Mouse (Mus musculus): ENCODE results near the gene Ogdhl. TPM values are rescaled to one million over a fixed set of nuclear protein-coding genes. Genes with fewer than 3 reads are reported as not detected.
"Not testable (repeated sequence)": the region's sequence is repeated elsewhere in the genome, so short reads cannot be mapped to it uniquely, and the experiment has no call there.

Gene Ogdhl
- polyA plus RNA-seq, 1 experiment from 2014 or later, result 0.83 TPM

DNA sequence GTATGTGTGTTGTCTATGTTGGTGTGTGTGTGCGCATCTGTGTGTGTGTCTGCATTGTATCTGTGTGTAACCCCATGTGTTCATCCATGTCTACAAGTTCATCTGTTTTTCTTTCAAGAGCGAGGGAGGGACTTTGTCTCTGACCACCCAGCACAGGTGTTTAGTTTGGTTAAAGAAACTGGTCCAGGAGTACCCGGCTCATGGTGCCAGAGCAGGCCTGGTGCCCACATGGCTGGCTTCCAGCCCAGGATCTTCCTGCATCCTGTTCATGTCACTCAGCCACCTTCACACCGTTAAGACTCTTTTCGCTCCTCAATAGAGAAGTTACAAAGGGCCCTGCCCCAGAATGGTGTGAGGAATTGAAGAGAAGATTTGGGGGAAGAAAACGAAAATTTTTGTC lies 14.2 kb downstream of the Ogdhl start:
- H3K9ac ChIP-seq, result no peak overlapping the region
- H3K4me1 ChIP-seq (replicated peaks), result no peaks in the 10 kb centered on the region
- H3K9me3 ChIP-seq (replicated peaks), result no peaks in the 10 kb centered on the region
- no peak for ATAC-seq (ENCODE audit: insufficient read depth)
- H3K4me3 ChIP-seq (replicated peaks), result no peak overlapping the region
- no peaks in the 10 kb centered on the region for H3K27me3 ChIP-seq
- 51% methylated on average over 6 of the region's 6 CpGs for WGBS (ENCODE audit: insufficient replicate concordance)
- no peak overlapping the region for H3K27ac ChIP-seq (replicated peaks)
- no peak overlapping the region for H3K4me2 ChIP-seq
- no peaks in the 10 kb centered on the region for H3K36me3 ChIP-seq (replicated peaks)

DNA sequence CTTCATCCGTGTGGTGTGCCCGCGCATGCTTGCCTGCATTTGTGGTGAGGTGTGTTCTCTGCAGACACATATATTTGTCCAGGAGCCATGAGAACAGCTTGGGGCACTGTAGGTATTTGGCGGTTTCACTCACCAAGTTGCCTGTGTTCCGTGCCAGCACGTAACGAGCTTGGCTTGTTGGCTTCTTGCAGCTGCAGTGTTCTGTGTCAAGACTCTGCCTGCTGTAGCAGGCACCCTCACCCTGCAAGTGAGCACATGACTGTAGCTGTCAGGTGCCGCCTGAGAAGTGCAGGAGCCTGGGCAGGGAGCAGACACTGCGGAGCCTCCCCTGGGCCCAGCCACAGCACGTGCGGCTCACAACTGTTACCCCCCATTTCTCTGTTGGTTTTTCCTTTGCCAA lies 14.7 kb downstream of the Ogdhl start:
- ATAC-seq (ENCODE audit: insufficient read depth), result no peak
- Histone ChIP-seq H3K4me1 (replicated peaks) (no peaks in the 10 kb centered on the region), H3K36me3 (replicated peaks) (no peaks in the 10 kb centered on the region), H3K4me3 (replicated peaks) (no peak overlapping the region), H3K4me2 (no peak overlapping the region), H3K9me3 (replicated peaks) (no peaks in the 10 kb centered on the region), H3K27me3 (no peaks in the 10 kb centered on the region), H3K9ac (no peak overlapping the region), H3K27ac (replicated peaks) (no peak overlapping the region)
- WGBS (ENCODE audit: insufficient replicate concordance), result 73% methylated on average over 11 of the region's 11 CpGs

DNA sequence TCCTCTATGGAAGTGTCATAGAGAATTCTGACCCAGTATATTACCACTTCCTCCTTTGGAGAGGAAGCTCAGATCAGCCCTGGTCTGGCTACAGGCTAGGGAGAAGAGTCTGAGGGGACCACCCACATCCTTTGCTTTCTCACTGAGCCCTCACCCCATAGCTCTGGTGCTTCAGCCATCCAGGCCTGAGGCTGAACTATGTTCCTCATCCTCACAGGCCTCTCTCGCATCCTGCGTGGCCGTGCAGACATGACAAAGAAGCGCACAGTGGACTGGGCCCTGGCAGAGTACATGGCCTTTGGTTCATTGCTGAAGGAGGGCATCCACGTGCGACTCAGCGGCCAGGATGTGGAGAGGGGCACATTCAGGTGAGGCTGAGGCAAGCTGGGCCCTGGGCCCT lies 20.0 kb downstream of the Ogdhl start:
- ATAC-seq (ENCODE audit: insufficient read depth), result no peak
- no peak overlapping the region for H3K9ac ChIP-seq
- WGBS (ENCODE audit: insufficient replicate concordance), result 60% methylated on average over 7 of the region's 7 CpGs

DNA sequence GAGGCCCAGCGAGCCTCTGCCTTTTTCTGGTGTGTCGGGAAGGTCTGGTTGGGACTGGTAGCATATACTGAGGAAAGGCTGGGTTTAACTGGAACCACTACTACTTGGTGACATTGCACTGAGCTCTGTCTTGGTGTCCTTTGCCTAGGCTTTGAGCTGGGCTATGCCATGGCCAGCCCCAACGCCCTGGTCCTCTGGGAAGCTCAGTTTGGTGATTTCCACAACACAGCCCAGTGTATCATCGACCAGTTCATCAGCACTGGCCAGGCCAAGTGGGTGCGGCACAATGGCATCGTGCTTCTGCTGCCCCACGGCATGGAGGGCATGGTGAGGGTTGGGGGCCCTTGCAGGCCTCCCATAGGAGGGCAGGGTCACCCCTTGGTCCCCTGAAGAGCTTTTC lies 22.4 kb downstream of the Ogdhl start:
- H3K36me3 ChIP-seq (replicated peaks), result no peaks in the 10 kb centered on the region
- no peak overlapping the region for H3K4me2 ChIP-seq
- no peak overlapping the region for H3K9ac ChIP-seq
- no peaks in the 10 kb centered on the region for H3K9me3 ChIP-seq (replicated peaks)
- no peak overlapping the region for H3K27ac ChIP-seq (replicated peaks)
- no peak overlapping the region for H3K4me3 ChIP-seq (replicated peaks)
- no peak for ATAC-seq (ENCODE audit: insufficient read depth)
- H3K4me1 ChIP-seq (replicated peaks), result no peaks in the 10 kb centered on the region
- H3K27me3 ChIP-seq, result no peaks in the 10 kb centered on the region
- 63% methylated on average over 7 of the region's 7 CpGs for WGBS (ENCODE audit: insufficient replicate concordance)

More for the DNA sequence above, 20.0 kb downstream of the Ogdhl start:
- no peaks in the 10 kb centered on the region for H3K36me3 ChIP-seq (replicated peaks)
- no peak overlapping the region for H3K4me3 ChIP-seq (replicated peaks)
- H3K4me1 ChIP-seq (replicated peaks), result no peaks in the 10 kb centered on the region
- no peaks in the 10 kb centered on the region for H3K9me3 ChIP-seq (replicated peaks)
- H3K27ac ChIP-seq (replicated peaks), result no peak overlapping the region
- no peak overlapping the region for H3K4me2 ChIP-seq
- H3K27me3 ChIP-seq, result no peaks in the 10 kb centered on the region

DNA sequence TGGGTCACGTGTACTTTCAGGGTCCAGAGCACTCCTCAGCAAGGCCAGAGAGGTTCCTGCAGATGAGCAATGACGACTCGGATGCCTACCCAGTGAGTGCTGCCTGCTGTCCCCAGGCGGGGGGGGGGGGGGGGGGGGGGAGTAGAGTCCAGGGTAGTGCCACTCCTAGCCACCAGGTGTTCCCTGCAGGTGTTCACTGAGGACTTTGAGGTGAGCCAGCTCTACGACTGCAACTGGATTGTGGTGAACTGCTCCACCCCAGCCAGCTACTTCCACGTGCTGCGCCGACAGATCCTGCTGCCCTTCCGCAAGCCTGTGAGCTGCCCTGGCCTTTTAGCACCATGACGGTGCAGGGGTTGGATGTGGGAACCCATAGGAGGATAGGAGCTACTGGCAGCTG lies 22.9 kb downstream of the Ogdhl start:
- no peaks in the 10 kb centered on the region for H3K9me3 ChIP-seq (replicated peaks)
- H3K27me3 ChIP-seq, result no peaks in the 10 kb centered on the region
- WGBS (ENCODE audit: insufficient replicate concordance), result 66% methylated on average over 10 of the region's 10 CpGs
- H3K4me2 ChIP-seq, result no peak overlapping the region
- ATAC-seq (ENCODE audit: insufficient read depth), result no peak
- H3K27ac ChIP-seq (replicated peaks), result no peak overlapping the region
- no peaks in the 10 kb centered on the region for H3K36me3 ChIP-seq (replicated peaks)
- no peak overlapping the region for H3K9ac ChIP-seq
- no peak overlapping the region for H3K4me3 ChIP-seq (replicated peaks)
- H3K4me1 ChIP-seq (replicated peaks), result no peaks in the 10 kb centered on the region

DNA sequence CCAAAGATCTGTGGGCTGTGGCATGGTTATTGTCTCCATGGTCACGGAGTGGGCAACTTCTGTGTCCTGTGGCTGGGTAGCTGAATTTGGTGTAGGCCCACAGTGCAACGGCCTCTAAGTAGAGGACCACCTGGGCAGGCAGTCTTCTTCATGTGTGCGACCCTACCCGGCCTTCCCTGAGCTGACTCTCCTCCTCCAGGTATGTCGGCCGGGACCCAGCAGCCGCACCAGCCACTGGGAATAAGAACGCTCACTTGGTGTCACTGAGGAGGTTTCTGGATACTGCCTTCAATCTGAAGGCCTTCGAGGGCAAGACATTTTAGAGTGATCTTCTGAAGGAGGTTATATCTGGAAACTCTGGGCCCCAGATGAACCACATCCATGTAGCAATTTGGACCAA lies 25.5 kb downstream of the Ogdhl start:
- no peak for ATAC-seq (ENCODE audit: insufficient read depth)

DNA sequence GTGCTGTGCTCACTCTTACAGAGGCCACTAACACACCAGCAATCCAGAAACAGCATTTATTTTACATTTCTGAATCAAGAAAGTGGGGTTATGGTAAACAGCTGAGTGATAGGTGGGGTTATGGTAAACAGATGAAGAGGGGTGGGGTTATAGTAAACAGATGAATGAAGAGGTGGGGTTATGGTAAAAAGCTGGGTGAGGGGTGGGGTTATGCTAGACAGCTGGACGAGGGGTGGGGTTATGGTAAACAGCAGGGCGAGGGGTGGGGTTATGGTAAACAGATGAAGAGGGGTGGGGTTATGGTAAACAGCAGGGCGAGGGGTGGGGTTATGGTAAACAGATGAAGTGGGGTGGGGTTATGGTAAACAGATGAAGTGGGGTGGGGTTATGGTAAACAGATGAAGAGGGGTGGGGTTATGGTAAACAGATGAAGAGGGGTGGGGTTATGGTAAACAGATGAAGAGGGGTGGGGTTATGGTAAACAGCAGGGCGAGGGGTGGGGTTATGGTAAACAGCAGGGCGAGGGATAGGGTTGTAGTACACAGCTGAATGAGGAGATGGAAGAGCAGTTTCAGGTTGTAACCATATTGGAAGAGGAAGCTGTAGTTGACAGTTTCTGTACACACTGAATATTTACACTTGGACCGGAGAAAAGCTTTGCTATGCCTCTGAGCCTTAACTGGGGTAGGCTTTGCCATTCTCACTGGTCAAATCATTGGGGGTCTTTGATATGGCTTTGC lies 29.5 kb downstream of the Ogdhl start:
- H3K4me2 ChIP-seq; H3K36me3 ChIP-seq (replicated peaks); H3K4me1 ChIP-seq (replicated peaks); H3K4me3 ChIP-seq (replicated peaks); H3K9me3 ChIP-seq (replicated peaks); H3K27me3 ChIP-seq; H3K9ac ChIP-seq; ATAC-seq (ENCODE audit: insufficient read depth); H3K27ac ChIP-seq (replicated peaks): not testable (repeated sequence)
- WGBS (ENCODE audit: insufficient replicate concordance), result 25% methylated on average over 6 of the region's 6 CpGs

More for the DNA sequence above, 25.5 kb downstream of the Ogdhl start:
- Histone ChIP-seq H3K9me3 (replicated peaks) (no peaks in the 10 kb centered on the region), H3K4me3 (replicated peaks) (no peak overlapping the region), H3K27me3 (no peaks in the 10 kb centered on the region), H3K9ac (no peak overlapping the region), H3K36me3 (replicated peaks) (no peaks in the 10 kb centered on the region), H3K4me2 (no peak overlapping the region), H3K27ac (replicated peaks) (no peak overlapping the region), H3K4me1 (replicated peaks) (no peaks in the 10 kb centered on the region)
- 82% methylated on average over 9 of the region's 9 CpGs for WGBS (ENCODE audit: insufficient replicate concordance)

DNA sequence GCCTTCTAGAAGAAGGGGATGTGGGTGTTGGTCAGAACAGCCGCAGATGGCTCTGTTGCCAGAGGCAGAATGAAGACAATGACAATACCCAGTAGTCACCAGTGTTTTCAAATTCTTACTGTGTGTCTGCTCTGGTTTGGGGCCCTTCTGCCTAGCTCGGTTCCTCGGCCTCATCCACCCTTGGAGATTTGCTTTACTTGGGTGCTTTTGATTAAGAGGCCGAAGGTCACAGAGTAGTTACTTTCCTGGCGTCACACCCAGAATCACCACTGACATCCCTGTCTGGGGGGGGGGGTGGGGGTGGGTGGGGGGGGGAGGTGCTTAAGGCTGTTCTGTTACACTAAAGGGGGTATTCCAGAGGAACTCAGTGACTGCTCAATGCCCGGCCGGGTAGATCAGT lies 42.5 kb downstream of the Ogdhl start:
- ATAC-seq (ENCODE audit: insufficient read depth), result no peak
- 50% methylated on average over 7 of the region's 7 CpGs for WGBS (ENCODE audit: insufficient replicate concordance)
- no peak overlapping the region for H3K27ac ChIP-seq (replicated peaks)

DNA sequence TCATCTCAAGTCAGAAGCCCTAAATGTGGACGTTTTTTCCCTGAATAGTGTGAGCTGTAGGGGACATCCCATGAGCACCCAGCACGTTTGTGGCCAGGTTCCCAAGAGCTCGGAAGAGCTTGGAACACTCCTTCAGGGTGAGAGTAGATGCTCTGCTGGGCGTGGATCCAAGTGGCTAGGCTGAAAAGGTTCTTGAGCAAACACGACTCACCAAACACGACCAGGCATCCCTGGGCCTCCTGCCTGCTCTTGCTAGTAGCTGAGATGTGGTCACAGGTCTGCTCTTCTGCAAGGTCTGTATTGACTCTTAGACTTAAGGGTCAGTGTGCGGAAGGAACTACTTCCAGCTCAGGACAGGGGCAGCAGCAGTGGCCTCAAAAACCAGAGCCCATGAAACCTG lies 47.9 kb downstream of the Ogdhl start:
- H3K27ac ChIP-seq (replicated peaks), result no peak overlapping the region
- no peak for ATAC-seq (ENCODE audit: insufficient read depth)
- H3K27me3 ChIP-seq, result no peaks in the 10 kb centered on the region
- H3K4me1 ChIP-seq (replicated peaks), result no peaks in the 10 kb centered on the region
- no peaks in the 10 kb centered on the region for H3K36me3 ChIP-seq (replicated peaks)
- H3K4me3 ChIP-seq (replicated peaks), result no peak overlapping the region
- 48% methylated on average over 7 of the region's 7 CpGs for WGBS (ENCODE audit: insufficient replicate concordance)
- no peak overlapping the region for H3K9ac ChIP-seq
- no peak overlapping the region for H3K4me2 ChIP-seq
- no peaks in the 10 kb centered on the region for H3K9me3 ChIP-seq (replicated peaks)

More for the DNA sequence above, 42.5 kb downstream of the Ogdhl start:
- Histone ChIP-seq H3K36me3 (replicated peaks) (no peaks in the 10 kb centered on the region), H3K4me1 (replicated peaks) (no peaks in the 10 kb centered on the region), H3K4me3 (replicated peaks) (no peak overlapping the region), H3K9me3 (replicated peaks) (no peaks in the 10 kb centered on the region), H3K4me2 (no peak overlapping the region), H3K27me3 (no peaks in the 10 kb centered on the region), H3K9ac (no peak overlapping the region)

DNA sequence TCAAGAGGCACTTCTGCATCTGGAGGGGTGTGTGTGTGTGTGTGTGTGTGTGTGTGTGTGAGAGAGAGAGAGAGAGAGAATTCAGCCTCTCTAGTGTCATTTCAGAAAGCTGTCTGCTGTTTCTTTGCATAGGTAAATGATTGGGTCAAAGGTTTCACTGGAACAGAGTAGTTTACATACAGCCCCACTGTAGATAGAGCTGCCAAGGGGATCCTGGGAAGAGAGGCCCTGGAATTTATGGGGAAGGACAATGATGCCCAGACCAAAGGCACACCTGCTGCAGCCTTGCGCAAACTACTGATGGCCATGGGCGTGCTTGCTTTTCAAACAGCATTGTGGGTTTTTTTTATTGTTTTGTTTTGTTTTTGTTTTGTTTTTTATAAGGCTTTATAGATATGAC lies 50.7 kb downstream of the Ogdhl start:
- H3K9me3 ChIP-seq (replicated peaks), result no peaks in the 10 kb centered on the region
- no peaks in the 10 kb centered on the region for H3K4me1 ChIP-seq (replicated peaks)
- H3K36me3 ChIP-seq (replicated peaks), result no peaks in the 10 kb centered on the region
- H3K27me3 ChIP-seq, result no peaks in the 10 kb centered on the region
- 72% methylated on average over 2 of the region's 2 CpGs for WGBS (ENCODE audit: insufficient replicate concordance)
- ATAC-seq (ENCODE audit: insufficient read depth), result no peak
- H3K27ac ChIP-seq (replicated peaks), result no peak overlapping the region
- H3K4me3 ChIP-seq (replicated peaks), result no peak overlapping the region
- no peak overlapping the region for H3K9ac ChIP-seq
- no peak overlapping the region for H3K4me2 ChIP-seq

DNA sequence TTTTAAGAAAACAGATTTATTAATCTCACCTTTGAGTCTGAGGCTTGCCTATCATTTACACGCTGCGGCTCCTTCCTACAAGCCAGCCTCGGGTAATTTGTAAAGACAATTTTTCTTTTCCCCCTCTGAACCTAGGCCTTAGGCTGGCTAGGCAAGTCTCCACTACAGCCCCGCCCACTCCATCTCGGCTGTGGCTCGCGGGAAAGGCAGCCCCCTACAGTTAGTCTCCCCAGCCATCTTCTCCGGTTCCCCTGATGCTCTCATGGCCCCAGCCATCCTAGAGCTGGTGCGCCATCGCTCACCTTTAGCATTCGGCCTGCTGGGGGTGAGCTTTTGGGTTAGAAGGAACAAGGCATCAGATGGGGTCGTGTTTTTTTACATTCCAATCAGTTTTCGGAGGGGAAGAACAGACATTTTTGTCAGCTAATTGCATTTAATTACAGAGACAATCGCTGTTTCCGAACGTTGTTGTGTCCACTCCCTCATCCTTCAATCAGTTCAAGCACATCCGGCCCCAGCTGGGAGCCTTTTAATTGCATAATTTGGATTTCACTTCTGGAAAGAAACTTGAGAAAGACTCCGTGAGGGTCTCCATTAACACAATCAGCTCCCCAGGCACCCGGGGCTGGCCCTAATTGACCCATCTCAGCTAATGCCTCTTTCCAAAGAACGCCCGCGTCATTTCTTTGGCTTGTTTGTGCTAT lies 57.7 kb downstream of the Ogdhl start:
- ATAC-seq (ENCODE audit: insufficient read depth), result no peak
- no peaks in the 10 kb centered on the region for H3K9me3 ChIP-seq (replicated peaks)
- peaks cover 36% of the 10 kb centered on the region for H3K27me3 ChIP-seq
- H3K9ac ChIP-seq, result no peak overlapping the region
- no peak overlapping the region for H3K4me3 ChIP-seq (replicated peaks)
- WGBS (ENCODE audit: insufficient replicate concordance), result 19% methylated on average over 22 of the region's 22 CpGs
- H3K27ac ChIP-seq (replicated peaks), result no peak overlapping the region
- no peaks in the 10 kb centered on the region for H3K36me3 ChIP-seq (replicated peaks)
- no peaks in the 10 kb centered on the region for H3K4me1 ChIP-seq (replicated peaks)
- no peak overlapping the region for H3K4me2 ChIP-seq

Data from liver, embryonic 15.5 days (tissue).